Mouse (Mus musculus): Measurements from ENCODE around the gene Itprip. TPM values are rescaled to one million over a fixed set of nuclear protein-coding genes. Genes with fewer than 3 reads are reported as not detected.

Gene Itprip
- total RNA-seq (2014; rRNA removed) (2.7 and 3.5 TPM in 2 replicates), polyA plus RNA-seq (2015; fragmentation: Nextera tagmentation; extraction: Ambion mirVana) (1.4 and 1.5 TPM in 2 replicates)

- peak within 1 kb of the TSS; percentile 95 for H3K4me2 ChIP-seq (ENCODE audit: low read depth, low read length, poor library complexity, severe bottlenecking)
- DNase-seq (ENCODE audit: low spot score) = peak; percentile 84
- H3K4me3 ChIP-seq (ENCODE audit: low read depth, low read length) = peak within 1 kb of the TSS; percentile 75
- H3K36me3 ChIP-seq (ENCODE audit: insufficient read depth, low read length) = no peaks in the 10 kb centered on the region
- peak within 1 kb of the TSS; percentile 63; the same call in 1 of the 2 replicates for H3K27ac ChIP-seq (ENCODE audit: low read depth, low read length)
- peak; percentile 45 for ATAC-seq (ENCODE audit: low FRiP score)
- H3K9me3 ChIP-seq (ENCODE audit: low read length) = no peaks in the 10 kb centered on the region
- no peaks in the 10 kb centered on the region for H3K27me3 ChIP-seq (ENCODE audit: insufficient read depth, low read length)
- WGBS = under 1% methylated on average over 48 of the region's 48 CpGs
- TF ChIP-seq CTCF (IDR thresholded peaks at IDR 0.05) = peak; percentile 67
- H3K4me1 ChIP-seq (ENCODE audit: insufficient read depth, low read length) = peaks cover 2% of the 10 kb centered on the region; the same call in 1 of the 2 replicates
- peak within 1 kb of the TSS; percentile 73 for H3K9ac ChIP-seq (replicated peaks; ENCODE audit: low read length, poor library complexity, severe bottlenecking)
These were observed at the start of gene Itprip, which contains the start of gene Cfap43 for GRCm38 (mm10) chr19:47919126-47919965. TSS of gene Itprip (minus strand) at chr19:47919299. TSS of gene Cfap43 (minus strand) at chr19:47919287.

DNA sequence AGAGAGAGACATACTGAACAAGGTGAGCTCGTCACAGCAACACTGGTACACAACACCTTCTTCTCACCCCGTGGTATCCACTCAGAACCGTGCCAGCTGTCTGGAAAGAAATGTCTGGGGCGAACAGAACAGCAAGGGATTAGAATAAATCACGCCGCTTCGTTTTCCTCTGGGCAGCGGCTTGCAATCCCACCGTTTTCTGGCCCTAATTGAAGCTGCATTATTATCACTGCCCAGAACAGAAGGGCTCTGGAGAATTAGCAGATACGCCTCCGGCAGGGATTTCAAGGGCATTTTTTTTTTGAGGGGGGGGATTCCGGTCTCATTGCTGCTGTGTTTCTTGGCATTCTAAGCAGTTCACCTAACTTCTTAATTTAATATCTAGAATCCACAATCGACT, 39.1 kb upstream of the Itprip start:
- Histone ChIP-seq H3K9me3 (ENCODE audit: low read length) (no peaks in the 10 kb centered on the region), H3K27ac (ENCODE audit: low read depth, low read length) (no peak overlapping the region), H3K4me1 (ENCODE audit: insufficient read depth, low read length) (no peaks in the 10 kb centered on the region), H3K4me2 (ENCODE audit: low read depth, low read length, poor library complexity, severe bottlenecking) (no peak overlapping the region), H3K4me3 (ENCODE audit: low read depth, low read length) (no peak overlapping the region), H3K27me3 (ENCODE audit: insufficient read depth, low read length) (no peaks in the 10 kb centered on the region), H3K9ac (replicated peaks; ENCODE audit: low read length, poor library complexity, severe bottlenecking) (no peak overlapping the region), H3K36me3 (ENCODE audit: insufficient read depth, low read length) (no peaks in the 10 kb centered on the region)
- ATAC-seq (ENCODE audit: low FRiP score) (no peak), DNase-seq (ENCODE audit: low spot score) (no peak)
- 22% methylated on average over 13 of the region's 13 CpGs for WGBS
- no peak for TF ChIP-seq CTCF (IDR thresholded peaks at IDR 0.05)

DNA sequence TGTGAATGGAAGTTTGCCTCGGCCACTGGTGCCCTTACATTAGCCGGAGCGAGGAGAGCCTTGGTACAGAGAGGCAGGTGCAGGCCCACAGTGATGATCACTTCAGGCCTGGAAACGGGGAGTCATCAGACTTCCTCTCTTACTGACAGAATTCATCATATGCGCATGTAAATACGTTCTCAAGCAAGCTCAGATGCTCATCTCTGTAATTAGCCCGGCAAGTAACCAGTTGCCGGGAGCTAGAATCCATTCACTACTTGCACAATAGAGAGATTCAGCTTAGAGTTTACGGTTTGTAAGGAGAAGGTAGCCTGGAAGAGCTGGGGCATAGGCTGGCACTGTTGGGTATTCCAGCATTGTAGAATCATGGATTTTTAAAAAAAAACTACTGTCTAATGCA, 34.1 kb upstream of the Itprip start:
- H3K27me3 ChIP-seq (ENCODE audit: insufficient read depth, low read length) = no peaks in the 10 kb centered on the region
- no peak overlapping the region for H3K4me3 ChIP-seq (ENCODE audit: low read depth, low read length)
- H3K27ac ChIP-seq (ENCODE audit: low read depth, low read length) = no peak overlapping the region
- TF ChIP-seq CTCF (IDR thresholded peaks at IDR 0.05) = no peak
- H3K9ac ChIP-seq (replicated peaks; ENCODE audit: low read length, poor library complexity, severe bottlenecking) = no peak overlapping the region
- ATAC-seq (ENCODE audit: low FRiP score) (no peak), DNase-seq (ENCODE audit: low spot score) (no peak)
- 37% methylated on average over 9 of the region's 9 CpGs for WGBS
- H3K4me2 ChIP-seq (ENCODE audit: low read depth, low read length, poor library complexity, severe bottlenecking) = no peak overlapping the region
- no peaks in the 10 kb centered on the region for H3K4me1 ChIP-seq (ENCODE audit: insufficient read depth, low read length)
- no peaks in the 10 kb centered on the region for H3K36me3 ChIP-seq (ENCODE audit: insufficient read depth, low read length)
- no peaks in the 10 kb centered on the region for H3K9me3 ChIP-seq (ENCODE audit: low read length)

- H3K27me3 ChIP-seq (ENCODE audit: insufficient read depth, low read length) = no peaks in the 10 kb centered on the region
- H3K27ac ChIP-seq (ENCODE audit: low read depth, low read length) = no peak overlapping the region
- no peak for DNase-seq (ENCODE audit: low spot score)
- no peaks in the 10 kb centered on the region for H3K9me3 ChIP-seq (ENCODE audit: low read length)
- H3K36me3 ChIP-seq (ENCODE audit: insufficient read depth, low read length) = no peaks in the 10 kb centered on the region
- H3K4me2 ChIP-seq (ENCODE audit: low read depth, low read length, poor library complexity, severe bottlenecking) = no peak overlapping the region
- H3K4me1 ChIP-seq (ENCODE audit: insufficient read depth, low read length) = no peaks in the 10 kb centered on the region; the same call in 1 of the 2 replicates
- 89% methylated on average over 7 of the region's 7 CpGs for WGBS
- no peak for TF ChIP-seq CTCF (IDR thresholded peaks at IDR 0.05)
- no peak overlapping the region for H3K9ac ChIP-seq (replicated peaks; ENCODE audit: low read length, poor library complexity, severe bottlenecking)
- no peak for ATAC-seq (ENCODE audit: low FRiP score)
- no peak overlapping the region for H3K4me3 ChIP-seq (ENCODE audit: low read depth, low read length)
These were observed 31.8 kb upstream of the Itprip start for GRCm38 (mm10) chr19:47950946-47951345.

- H3K9ac ChIP-seq (replicated peaks; ENCODE audit: low read length, poor library complexity, severe bottlenecking) = no peak overlapping the region
- H3K4me3 ChIP-seq (ENCODE audit: low read depth, low read length) = no peak overlapping the region
- no peaks in the 10 kb centered on the region for H3K36me3 ChIP-seq (ENCODE audit: insufficient read depth, low read length)
- no peak for TF ChIP-seq CTCF (IDR thresholded peaks at IDR 0.05)
- no peak for ATAC-seq (ENCODE audit: low FRiP score)
- H3K27ac ChIP-seq (ENCODE audit: low read depth, low read length) = no peak overlapping the region
- no peaks in the 10 kb centered on the region for H3K27me3 ChIP-seq (ENCODE audit: insufficient read depth, low read length)
- H3K4me1 ChIP-seq (ENCODE audit: insufficient read depth, low read length) = no peaks in the 10 kb centered on the region; the same call in 1 of the 2 replicates
- no peaks in the 10 kb centered on the region for H3K9me3 ChIP-seq (ENCODE audit: low read length)
- DNase-seq (ENCODE audit: low spot score) = peak; percentile 53
- H3K4me2 ChIP-seq (ENCODE audit: low read depth, low read length, poor library complexity, severe bottlenecking) = peak overlapping the region; percentile 37
- 32% methylated on average over 23 of the region's 23 CpGs for WGBS
These were observed 27.8 kb upstream of the Itprip start for GRCm38 (mm10) chr19:47946821-47947465.

DNA sequence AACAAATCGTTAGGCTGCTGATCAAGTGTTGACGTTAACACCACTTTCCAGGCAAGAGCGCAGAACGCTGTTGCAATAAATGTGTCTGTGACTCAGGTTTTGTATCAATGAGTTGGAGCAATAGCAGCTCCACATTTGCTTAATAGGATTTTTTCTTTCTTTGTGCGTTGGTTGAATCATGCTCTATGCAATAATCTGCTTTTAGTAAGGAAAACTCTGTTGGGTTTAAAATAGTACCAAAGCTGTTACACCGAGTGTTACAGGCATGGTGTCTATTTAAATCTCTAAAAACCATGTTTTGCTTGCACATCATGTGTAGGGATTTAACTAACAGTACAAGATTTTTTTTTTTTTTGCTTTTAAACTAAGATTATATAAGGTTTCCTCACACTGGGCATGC, 20.3 kb upstream of the Itprip start:
- H3K4me3 ChIP-seq (ENCODE audit: low read depth, low read length) = no peak overlapping the region
- no peak overlapping the region for H3K27ac ChIP-seq (ENCODE audit: low read depth, low read length)
- ATAC-seq (ENCODE audit: low FRiP score) (no peak), DNase-seq (ENCODE audit: low spot score) (no peak)
- WGBS = 56% methylated on average over 6 of the region's 6 CpGs
- no peak for TF ChIP-seq CTCF (IDR thresholded peaks at IDR 0.05)
- no peaks in the 10 kb centered on the region for H3K9me3 ChIP-seq (ENCODE audit: low read length)
- no peak overlapping the region for H3K4me2 ChIP-seq (ENCODE audit: low read depth, low read length, poor library complexity, severe bottlenecking)
- no peaks in the 10 kb centered on the region for H3K36me3 ChIP-seq (ENCODE audit: insufficient read depth, low read length)
- no peaks in the 10 kb centered on the region for H3K4me1 ChIP-seq (ENCODE audit: insufficient read depth, low read length)
- H3K27me3 ChIP-seq (ENCODE audit: insufficient read depth, low read length) = no peaks in the 10 kb centered on the region
- H3K9ac ChIP-seq (replicated peaks; ENCODE audit: low read length, poor library complexity, severe bottlenecking) = no peak overlapping the region

Data from midbrain, postnatal 0 days (tissue).